Comparison of ENCODE assay signal across 30 mouse cellular contexts in the genomic region with DNA sequence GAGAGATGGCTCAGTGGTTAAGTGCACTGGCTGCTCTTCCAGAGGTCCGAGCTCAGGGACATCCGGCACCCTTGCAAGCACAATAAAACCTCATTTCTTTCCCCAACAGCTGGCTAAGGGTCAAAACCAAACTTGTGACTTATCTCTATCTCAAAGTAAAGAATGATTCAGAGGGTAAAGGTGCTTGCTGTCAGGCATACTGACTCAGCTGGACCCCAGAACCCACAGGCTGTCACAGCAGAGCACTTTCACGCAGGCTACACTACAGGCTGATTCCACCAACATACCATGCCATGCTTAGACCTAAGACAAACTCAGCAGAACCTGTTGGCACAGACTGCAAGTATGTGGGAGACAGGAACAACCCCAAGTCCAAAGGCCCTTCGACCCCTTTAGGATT. TPM values are rescaled to one million over a fixed set of nuclear protein-coding genes. Genes with fewer than 3 reads are reported as not detected.
A peak's percentile ranks its signal among the peaks of the same experiment; 100 is the strongest.
DNase-seq lines count a peak whose midpoint lies in the region; ATAC-seq and TF ChIP-seq lines count a peak whose summit lies in the region.
"Had no signal": no experiment of that assay in that cellular context is flagged by ENCODE, and none has a peak within 500 bp of the region (broad histone marks: within the 10 kb centered on the region; RNA-seq: fewer than 3 reads in every experiment).

No protein-coding gene starts in this region.

- H3K9me3 ChIP-seq in intestine, embryonic 15.5 days: no peaks in the 10 kb centered on the region
- no peaks in the 10 kb centered on the region for H3K9me3 ChIP-seq in stomach, postnatal 0 days (ENCODE audit: control insufficient read depth, low read length)
- H3K9me3 ChIP-seq: embryonic facial prominence, embryonic 12.5 days; embryonic facial prominence, embryonic 15.5 days; heart, embryonic 12.5 days; heart, embryonic 15.5 days had no signal

- H3K27ac ChIP-seq in kidney, adult 2 months (ENCODE audit: insufficient read depth, low read depth, low read length): no peak overlapping the region
- no peak overlapping the region for H3K27ac ChIP-seq in intestine, embryonic 15.5 days
- no peak overlapping the region for H3K27ac ChIP-seq in stomach, postnatal 0 days (replicated peaks)
- H3K27ac ChIP-seq: embryonic facial prominence, embryonic 12.5 days; embryonic facial prominence, embryonic 15.5 days; gastrocnemius, adult 2 months; heart, embryonic 15.5 days; hindbrain, embryonic 14.5 days; hindbrain, postnatal 0 days had no signal

- H3K4me3 ChIP-seq in kidney, adult 2 months (ENCODE audit: insufficient read depth, low read depth, low read length): no peak overlapping the region
- no peak overlapping the region for H3K4me3 ChIP-seq in intestine, embryonic 15.5 days (replicated peaks)
- H3K4me3 ChIP-seq in stomach, postnatal 0 days (ENCODE audit: low read depth, low read length): no peak overlapping the region
- H3K4me3 ChIP-seq: embryonic facial prominence, embryonic 12.5 days; embryonic facial prominence, embryonic 15.5 days; gastrocnemius, adult 2 months; heart, embryonic 12.5 days; heart, embryonic 15.5 days had no signal

- no peak for TF ChIP-seq POLR2A in kidney, adult 2 months (IDR thresholded peaks at IDR 0.05; ENCODE audit: low read depth, low read length)

- no peak overlapping the region for H3K4me2 ChIP-seq in intestine, embryonic 15.5 days (replicated peaks)
- no peak overlapping the region for H3K4me2 ChIP-seq in stomach, postnatal 0 days (replicated peaks; ENCODE audit: low read depth)
- H3K4me2 ChIP-seq: embryonic facial prominence, embryonic 12.5 days; embryonic facial prominence, embryonic 15.5 days; heart, embryonic 12.5 days; heart, embryonic 15.5 days; hindbrain, embryonic 14.5 days had no signal

- peak; percentile 51 for DNase-seq in adrenal gland, adult 2 months
- DNase-seq in adrenal gland, postnatal 14 days: no peak
- DNase-seq in kidney, adult 2 months: peak; percentile 4
- no peak for DNase-seq in kidney, adult 18-20 months
- no peak for DNase-seq in stomach, postnatal 0 days (ENCODE audit: low spot score)
- no peak for DNase-seq in left cerebral cortex, adult 9 months (ENCODE audit: low spot score in 2 of 2)
- DNase-seq: adrenal gland, postnatal 25 days; B cell, adult 2 months; cerebellum, adult 11 months; cerebellum, adult 2 months; cerebellum, adult 9-11 months; cerebellum, postnatal 25 days; forebrain, postnatal 0 days; gastrocnemius, adult 2 months; gastrocnemius, postnatal 14 days; heart, adult 11 months; heart, postnatal 10 days; heart, postnatal 36 days; kidney, adult 8-10 months had no signal

- no peaks in the 10 kb centered on the region for H3K4me1 ChIP-seq in kidney, adult 2 months (ENCODE audit: control insufficient read depth, insufficient read depth, low read length)
- no peaks in the 10 kb centered on the region for H3K4me1 ChIP-seq in intestine, embryonic 15.5 days (replicated peaks)
- H3K4me1 ChIP-seq in stomach, postnatal 0 days (replicated peaks; ENCODE audit: control insufficient read depth, insufficient read depth): no peaks in the 10 kb centered on the region
- H3K4me1 ChIP-seq: embryonic facial prominence, embryonic 12.5 days; embryonic facial prominence, embryonic 15.5 days; heart, embryonic 12.5 days; heart, embryonic 15.5 days had no signal

- H3K27me3 ChIP-seq in kidney, adult 2 months (replicated peaks; ENCODE audit: control insufficient read depth, insufficient read depth, low read length): no peaks in the 10 kb centered on the region
- no peaks in the 10 kb centered on the region for H3K27me3 ChIP-seq in intestine, embryonic 15.5 days (replicated peaks)
- H3K27me3 ChIP-seq in stomach, postnatal 0 days (ENCODE audit: control insufficient read depth, insufficient read depth, low read length): no peaks in the 10 kb centered on the region
- H3K27me3 ChIP-seq: embryonic facial prominence, embryonic 12.5 days; embryonic facial prominence, embryonic 15.5 days; heart, embryonic 12.5 days; heart, embryonic 15.5 days had no signal

- ATAC-seq in intestine, embryonic 15.5 days: peak; percentile 51; the same call in 1 of the 2 replicates
- ATAC-seq in stomach, postnatal 0 days (ENCODE audit: low FRiP score, low TSS enrichment): 0 out of 2 replicates have a peak, but pooled peaks have one; percentile 53
- ATAC-seq in CD4-positive, CD25-positive, alpha-beta regulatory T cell, adult 4 months: no peak
- ATAC-seq: activated CD4-positive, CD25-positive, alpha-beta regulatory T cell, adult 4 months; forebrain, embryonic 14.5 days; forebrain, postnatal 0 days; hindbrain, postnatal 0 days; inflammation-experienced regulatory T-cells, adult 6 months had no signal

- no peak for TF ChIP-seq CTCF in kidney, adult 2 months (conservative IDR thresholded peaks at IDR 0.05; ENCODE audit: insufficient read depth, insufficient read length, low read depth, low read length)
- no peak for TF ChIP-seq CTCF in stomach, postnatal 0 days (IDR thresholded peaks at IDR 0.05; ENCODE audit: low read depth)

- H3K36me3 ChIP-seq in kidney, adult 2 months (ENCODE audit: control insufficient read depth, insufficient read depth, low read length): peaks cover 14% of the 10 kb centered on the region
- peaks cover 50% of the 10 kb centered on the region for H3K36me3 ChIP-seq in intestine, embryonic 15.5 days
- H3K36me3 ChIP-seq in stomach, postnatal 0 days (ENCODE audit: control insufficient read depth, insufficient read depth, low read length): peaks cover 44% of the 10 kb centered on the region

- WGBS in kidney, adult 2 months: 90% methylated on average over 4 of the region's 4 CpGs
- whole genome bisulfite sequencing in intestine, embryonic 15.5 days: 81% methylated on average over 4 of the region's 4 CpGs
- 85% methylated on average over 4 of the region's 4 CpGs for WGBS in stomach, postnatal 0 days

- TF ChIP-seq EP300 in stomach, postnatal 0 days (optimal IDR thresholded peaks at IDR 0.05): no peak

- no peak overlapping the region for H3K9ac ChIP-seq in intestine, embryonic 15.5 days
- H3K9ac ChIP-seq in stomach, postnatal 0 days (ENCODE audit: low read length): no peak overlapping the region
- H3K9ac ChIP-seq: embryonic facial prominence, embryonic 12.5 days; embryonic facial prominence, embryonic 15.5 days; forebrain, postnatal 0 days; heart, embryonic 12.5 days; heart, embryonic 15.5 days; hindbrain, embryonic 14.5 days had no signal

RNA-seq across cellular contexts. Expression of gene Brwd1, which starts 41.6 kb away (rescaled TPM):
- 10 to 100 TPM; 62.3 to 73.5 TPM for total RNA-seq in adrenal gland, adult 2 months (2021)
- 16.8 and 29.0 TPM in 2 replicates for polyA plus RNA-seq in adrenal gland, adult 2 months (2012; rRNA removed)
- 70.4 and 74.8 TPM in 2 replicates for total RNA-seq in adrenal gland, postnatal 14 days (2021)
- 15.2 and 19.1 TPM in 2 replicates for polyA plus RNA-seq in kidney, adult 2 months (2012; rRNA removed)
- 62.3 and 64.7 TPM in 2 replicates for polyA plus RNA-seq in intestine, embryonic 15.5 days (2015; fragmentation: Nextera tagmentation; extraction: Ambion mirVana)
- polyA plus RNA-seq in stomach, postnatal 0 days (2015; fragmentation: Nextera tagmentation; extraction: Ambion mirVana): 29.1 and 31.6 TPM in 2 replicates
- polyA plus RNA-seq in CD4-positive, CD25-positive, alpha-beta regulatory T cell, adult 4 months (2017; shearing (Covaris generic)): 10 to 100 TPM; 54.9 to 60.0 TPM

RNA-seq across cellular contexts. Expression of gene Psmg1, which starts 49.9 kb away (rescaled TPM):
- total RNA-seq in adrenal gland, adult 2 months (2021): 10 to 100 TPM; 32.1 to 33.2 TPM
- 6.8 and 8.6 TPM in 2 replicates for polyA plus RNA-seq in adrenal gland, adult 2 months (2012; rRNA removed)
- total RNA-seq in adrenal gland, postnatal 14 days (2021): 35.4 and 38.8 TPM in 2 replicates
- 34.2 and 35.6 TPM in 2 replicates for polyA plus RNA-seq in kidney, adult 2 months (2012; rRNA removed)
- polyA plus RNA-seq in intestine, embryonic 15.5 days (2015; fragmentation: Nextera tagmentation; extraction: Ambion mirVana): 90.2 and 94.8 TPM in 2 replicates
- polyA plus RNA-seq in stomach, postnatal 0 days (2015; fragmentation: Nextera tagmentation; extraction: Ambion mirVana): 48.7 and 50.1 TPM in 2 replicates
- 10 to 100 TPM; 23.4 to 24.1 TPM for polyA plus RNA-seq in CD4-positive, CD25-positive, alpha-beta regulatory T cell, adult 4 months (2017; shearing (Covaris generic))

Comparison
In these comparisons a context has a peak if more than half of its experiments do, and no peak if none do; other contexts are left out.
1. DNase-seq: peak in adrenal gland, adult 2 months (single experiment) and kidney, adult 2 months (single experiment); none in adrenal gland, postnatal 14 days (single experiment), kidney, adult 18-20 months (single experiment), stomach, postnatal 0 days (single experiment) and left cerebral cortex, adult 9 months (0 of 2).